Mouse (Mus musculus) granulocyte monocyte progenitor cell, adult 5-6 weeks (primary cell): ENCODE data around the gene Vps4b. TPM values are rescaled to one million over a fixed set of nuclear protein-coding genes. Genes with fewer than 3 reads are reported as not detected.

ENCODE experiments used
- total RNA-seq, 2 experiments: library from RNA; stranded (forward) in 1 of 2; stranded (reverse) in 1 of 2; fragments of 200-712, 200-1000 nt in 1 of 2; fragments of >200 nt in 1 of 2; fragmentation: Nextera tagmentation in 1 of 2; gene quantifications; 2 replicates each; pipeline ENCODE4 v1.2.3; 2014 to 2017

Vps4b gene
- total RNA-seq, 2 experiments from 2014 or later, result 84.5 to 94.1 TPM

Other genes starting within 250 kb of the Vps4b start
- 44.5 and 49.6 TPM in 2 replicates for gene Bcl2, start 82.5 kb downstream of the Vps4b start, total RNA-seq (2014; fragmentation: Nextera tagmentation)
- 26.2 and 26.3 TPM in 2 replicates for gene Bcl2, start 82.5 kb downstream of the Vps4b start, total RNA-seq (2017)
- gene Kdsr, start 37.0 kb downstream of the Vps4b start, total RNA-seq (2014; fragmentation: Nextera tagmentation), result 11.3 and 20.9 TPM in 2 replicates
- 30.0 and 33.9 TPM in 2 replicates for gene Kdsr, start 37.0 kb downstream of the Vps4b start, total RNA-seq (2017)
- not detected in 2 replicates for gene Serpinb5, start 64.4 kb upstream of the Vps4b start, total RNA-seq (2014; fragmentation: Nextera tagmentation)
- gene Serpinb5, start 64.4 kb upstream of the Vps4b start, total RNA-seq (2017), result not detected in 2 replicates
- gene Serpinb12, start 137.7 kb upstream of the Vps4b start, total RNA-seq (2014; fragmentation: Nextera tagmentation), result not detected in 2 replicates
- 0.21 TPM in 1 of 2 replicates, not detected in the other for gene Serpinb12, start 137.7 kb upstream of the Vps4b start, total RNA-seq (2017)
- gene Serpinb13, start 184.3 kb upstream of the Vps4b start, total RNA-seq (2014; fragmentation: Nextera tagmentation), result not detected in 2 replicates
- not detected in 2 replicates for gene Serpinb13, start 184.3 kb upstream of the Vps4b start, total RNA-seq (2017)